Mouse (Mus musculus) megakaryocyte progenitor cell, adult 5-6 weeks (primary cell): Measurements from ENCODE around the gene Mark4. TPM values are rescaled to one million over a fixed set of nuclear protein-coding genes. Genes with fewer than 3 reads are reported as not detected.

ENCODE experiments used
- ATAC-seq: replicated peaks from 2 replicates; pipeline ENCODE4 v1.8.0; 2016; ENCODE audit warnings: mild to moderate bottlenecking, moderate TSS enrichment, inconsistent platforms; ENCODE audit not compliant: poor library complexity
- total RNA-seq, 2 experiments: library from RNA; stranded (forward) in 1 of 2; stranded (reverse) in 1 of 2; fragments of 157-497, 149-512 nt in 1 of 2; fragments of 200-1000 nt in 1 of 2; gene quantifications; 2 replicates each; pipeline versions ENCODE4 v1.2.3 to v1.2.4; 2015 to 2017

Mark4 gene
- total RNA-seq (2015) = 10.3 and 11.0 TPM in 2 replicates
- 4.8 and 6.9 TPM in 2 replicates for total RNA-seq (2017)

DNA sequence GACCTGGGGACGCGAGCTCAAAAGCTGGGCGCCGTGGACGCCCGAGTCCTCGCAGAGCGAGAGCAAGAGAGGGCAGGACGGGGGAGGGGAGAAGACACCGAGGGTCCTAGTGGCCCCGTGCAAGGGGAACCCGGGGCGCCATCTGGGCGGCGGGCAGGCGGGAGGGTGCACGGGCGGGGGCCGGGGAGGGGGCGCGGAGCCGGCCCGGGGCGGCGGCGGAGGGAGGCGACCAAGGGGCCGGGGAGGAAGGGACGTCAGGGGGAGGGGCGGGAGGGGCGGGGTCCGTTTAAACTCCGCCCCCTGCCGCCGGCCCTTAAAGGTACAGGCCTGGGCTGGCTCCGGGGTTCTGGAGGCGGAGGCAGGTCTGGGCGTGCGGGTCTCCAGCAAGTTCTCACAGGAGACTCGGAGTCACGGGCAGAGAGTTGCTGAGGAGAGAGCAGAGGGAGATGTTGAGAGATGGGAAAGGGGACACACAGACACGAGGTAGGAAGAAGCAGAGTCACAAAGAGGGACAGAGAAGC is at the start of gene Mark4:
Gene Mark4, minus strand, starts transcription at position 231 of the 521 bp plus-strand sequence.
- ATAC-seq = peak; percentile 65

DNA sequence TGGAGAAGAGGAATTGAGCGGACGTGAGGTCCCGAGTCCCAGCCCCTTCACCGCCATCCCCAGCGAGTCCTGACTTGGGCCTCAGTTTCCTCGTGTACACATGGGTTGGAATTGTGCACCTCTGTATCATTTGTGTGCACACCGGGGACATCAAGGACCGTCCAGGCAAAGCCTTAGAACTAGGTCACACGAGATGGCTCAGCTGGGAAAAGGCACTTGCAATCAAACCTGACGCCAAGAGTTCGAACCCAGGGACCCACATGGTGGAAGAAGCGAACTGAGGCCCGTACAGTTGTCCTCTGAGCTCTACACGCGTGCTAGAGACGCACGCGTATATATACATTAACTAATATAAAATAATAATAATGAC is 49.0 kb upstream of the Mark4 start:
- ATAC-seq = no peak

DNA sequence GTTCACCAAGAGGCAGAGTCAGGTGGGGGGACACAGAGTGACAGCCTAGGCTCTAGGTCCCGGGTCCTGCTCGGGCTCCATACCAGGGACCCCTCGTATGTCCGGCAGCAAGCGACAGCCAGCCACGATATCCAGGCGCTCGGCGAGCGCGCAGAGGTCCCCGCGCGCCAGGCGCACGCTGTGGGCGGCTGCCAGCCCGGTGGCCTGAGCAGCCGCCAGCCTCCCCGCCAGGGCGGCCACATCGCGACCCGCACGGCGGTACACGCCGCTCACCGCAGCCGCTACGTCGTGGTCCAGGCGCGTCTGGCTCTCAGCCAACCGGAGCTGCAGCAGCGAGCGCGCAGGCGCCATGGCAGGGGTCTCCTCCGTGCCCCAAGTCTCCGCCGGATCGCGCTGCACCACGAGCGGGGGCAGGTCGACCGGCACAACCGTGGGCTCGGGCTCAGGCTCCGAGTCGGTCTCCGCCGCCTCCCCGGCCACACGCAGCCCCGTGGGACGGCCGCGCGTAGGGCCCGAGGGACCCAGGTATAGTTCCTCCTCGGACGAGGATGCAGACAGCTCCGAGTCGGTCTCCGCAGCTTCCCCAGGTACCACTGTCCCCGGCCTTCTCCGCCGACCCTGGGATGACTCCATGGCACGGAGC is 48.5 kb upstream of the Mark4 start:
- ATAC-seq = no peak

DNA sequence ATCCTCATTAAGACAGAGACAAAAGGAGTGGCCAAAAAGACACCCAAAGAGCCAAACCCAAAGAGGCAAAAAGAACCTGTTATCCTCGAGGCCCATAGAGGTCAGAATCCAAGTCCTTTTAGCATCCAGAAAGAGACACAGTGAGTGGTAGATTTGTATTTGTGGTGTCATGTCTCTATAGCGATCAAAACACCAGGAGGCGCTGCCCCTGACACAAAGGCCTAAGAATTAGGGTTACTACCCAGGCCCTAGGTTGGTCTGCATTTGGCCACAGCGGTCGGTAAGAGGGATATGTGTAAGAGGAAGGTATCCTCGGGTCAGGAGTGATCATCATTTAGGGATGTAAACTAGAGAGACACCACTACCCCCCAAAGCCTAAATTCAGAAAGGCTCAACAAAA is 47.7 kb upstream of the Mark4 start:
- ATAC-seq = peak; percentile 32

DNA sequence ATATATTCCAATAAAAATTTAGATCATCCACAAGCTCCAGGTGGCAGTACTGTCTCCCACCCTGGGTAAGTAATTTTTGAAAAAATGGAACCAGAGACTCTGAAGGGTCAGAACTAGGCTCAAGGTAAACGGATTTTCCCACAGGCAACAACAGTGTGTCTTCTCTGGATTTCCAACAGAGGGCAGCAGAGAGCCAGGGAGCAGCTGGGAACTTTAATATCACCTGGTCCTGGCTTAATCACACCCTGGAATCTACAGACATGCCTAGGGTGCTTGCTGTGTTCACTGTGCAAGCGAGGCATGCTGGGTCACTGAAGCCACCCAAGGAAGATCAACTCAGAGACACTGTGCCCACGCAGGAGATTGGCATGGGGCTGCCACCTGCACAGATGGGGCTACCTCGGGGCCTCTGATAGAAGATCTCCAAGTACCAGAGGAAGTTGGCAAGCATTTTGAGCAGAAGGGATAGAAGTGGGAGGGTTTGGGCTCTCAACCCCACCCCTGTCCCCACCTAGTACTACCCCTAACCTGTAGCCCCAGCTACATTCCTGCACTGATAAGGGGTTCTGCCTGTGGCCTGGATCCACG is 45.0 kb upstream of the Mark4 start:
- ATAC-seq = peak; percentile 23; the same call in 1 of the 2 replicates

DNA sequence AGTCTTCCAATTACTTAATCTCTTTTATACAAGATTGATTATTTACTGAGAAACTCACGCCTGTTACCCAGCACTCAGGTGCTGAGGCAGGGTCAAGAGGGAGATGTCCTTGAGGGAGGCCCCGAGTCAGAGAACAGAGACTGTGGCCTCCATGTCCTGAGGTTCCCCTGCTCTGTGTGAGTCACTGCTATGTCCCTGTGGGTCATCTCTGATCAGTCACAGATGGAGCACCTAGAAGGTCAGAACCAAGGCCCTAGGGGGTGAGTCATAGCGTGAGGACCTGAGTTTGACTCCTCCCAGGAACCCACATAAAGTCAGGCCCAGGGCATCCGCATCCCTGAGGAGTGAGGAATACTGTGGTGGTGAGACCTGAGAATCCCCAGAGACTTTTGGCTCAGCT is 43.0 kb upstream of the Mark4 start:
- no peak for ATAC-seq

DNA sequence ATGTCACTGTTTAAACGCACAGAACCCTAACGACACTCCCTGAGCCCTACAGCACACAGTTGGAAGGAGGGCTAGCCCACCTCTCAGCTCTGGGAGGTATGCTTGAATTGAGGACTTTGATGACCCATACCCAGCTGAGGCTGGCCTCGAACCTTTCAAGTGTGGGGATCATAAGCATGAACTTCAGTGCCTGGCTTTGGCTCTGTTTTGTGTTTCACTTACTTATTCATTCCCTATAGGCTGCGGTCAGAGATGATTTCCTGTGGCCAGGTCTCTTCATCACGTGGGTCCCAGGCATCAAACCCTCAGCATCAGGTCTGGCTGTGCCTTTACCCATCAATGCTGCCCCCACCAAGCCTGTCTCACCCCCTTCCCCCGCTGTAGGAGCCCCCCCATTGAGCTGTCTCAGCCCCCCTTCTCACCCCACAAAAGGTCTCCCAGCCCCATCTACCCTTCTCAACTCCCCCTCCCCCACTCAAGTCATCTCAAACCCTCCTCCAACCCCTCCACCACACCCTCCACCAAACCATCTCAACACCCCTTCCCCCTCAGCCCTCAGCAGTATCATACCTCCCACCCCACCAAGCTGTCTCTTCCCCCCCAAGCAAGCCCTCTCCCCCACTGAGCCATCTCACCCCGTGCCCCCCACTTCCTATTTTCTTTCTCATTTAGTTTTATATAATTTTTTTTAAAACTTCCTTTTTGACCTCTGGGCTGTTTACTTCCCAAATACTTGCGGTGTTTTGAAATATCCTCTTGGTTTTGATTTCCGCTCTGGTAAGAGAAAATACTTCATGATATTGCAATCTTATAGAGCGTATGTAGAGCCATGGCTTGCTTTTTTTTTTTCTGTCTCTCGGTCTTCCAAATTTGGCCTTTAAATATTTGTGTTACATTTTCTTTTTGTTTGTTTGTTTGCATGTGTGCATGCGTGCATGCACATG is 42.1 kb upstream of the Mark4 start:
- ATAC-seq = peak; percentile 49

DNA sequence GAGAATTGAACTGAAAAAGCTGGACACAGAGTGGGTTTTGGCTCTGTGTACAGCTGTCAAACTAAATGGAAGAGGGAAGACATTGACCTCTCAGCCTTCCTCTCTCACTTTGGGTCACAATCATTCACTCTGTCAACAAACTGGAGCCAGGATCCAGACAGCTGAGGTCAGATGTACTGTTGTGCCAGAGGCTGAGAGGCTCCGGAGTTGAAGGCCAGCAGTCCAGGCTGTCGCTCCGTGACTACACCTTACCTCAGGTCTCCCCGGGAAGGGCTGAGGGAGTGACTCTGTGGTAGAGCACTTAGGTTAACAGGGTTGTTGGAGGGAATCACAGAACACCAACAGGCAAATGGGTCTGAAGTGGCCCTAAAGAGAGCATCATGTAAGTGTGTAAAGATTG is 39.7 kb upstream of the Mark4 start:
- ATAC-seq = no peak

DNA sequence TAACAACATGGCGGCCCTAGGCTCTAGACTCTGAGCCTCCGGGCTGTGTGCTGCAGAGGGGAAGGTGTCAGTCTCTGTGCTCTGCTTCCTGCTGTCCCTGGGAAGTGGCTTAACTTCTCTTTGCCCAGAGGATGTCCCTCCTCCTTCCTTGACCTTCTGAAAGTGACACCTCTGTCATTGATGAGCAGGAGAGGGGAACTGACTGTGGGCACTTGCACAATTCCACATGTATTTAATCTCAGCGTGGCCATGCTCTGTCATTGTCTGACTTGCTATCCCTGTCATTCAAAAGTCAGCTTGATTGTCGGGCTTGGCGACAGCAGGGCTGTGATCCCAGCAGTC is 37.6 kb upstream of the Mark4 start:
- peak; percentile 24 for ATAC-seq

DNA sequence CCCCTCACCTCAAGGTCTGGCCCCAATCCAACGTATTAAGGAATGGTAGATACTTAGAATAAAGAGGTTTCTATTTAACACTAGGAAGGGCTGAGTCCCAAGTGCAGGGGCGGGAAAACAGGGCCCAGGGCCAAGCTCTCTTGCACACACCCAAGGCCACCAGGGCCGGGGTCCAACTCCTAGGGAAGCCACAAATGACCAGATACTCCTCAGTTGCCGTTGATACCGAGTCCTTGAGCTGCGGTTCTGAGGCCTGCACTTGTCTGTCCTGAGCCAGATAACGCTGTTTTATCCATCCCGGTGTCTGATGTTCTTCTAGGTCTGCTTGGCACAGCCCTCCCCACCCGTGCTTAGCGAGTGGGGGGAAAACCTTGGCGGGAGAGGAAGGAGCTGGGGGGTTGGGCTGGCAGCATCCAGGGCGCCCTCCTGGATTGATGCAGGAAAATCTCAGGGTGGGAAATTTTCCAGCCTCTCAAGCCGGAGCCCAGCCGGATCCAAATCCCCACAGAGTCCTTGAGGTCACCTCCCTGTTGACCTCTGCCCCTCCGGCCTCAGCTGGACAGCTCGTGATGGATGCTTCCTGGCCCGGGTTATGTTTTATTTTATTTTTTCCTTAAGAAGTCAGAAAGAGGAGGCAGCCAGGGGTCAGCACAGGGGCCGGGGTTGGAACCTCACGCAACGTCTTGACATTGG is 37.0 kb upstream of the Mark4 start:
- ATAC-seq = peak; percentile 47

DNA sequence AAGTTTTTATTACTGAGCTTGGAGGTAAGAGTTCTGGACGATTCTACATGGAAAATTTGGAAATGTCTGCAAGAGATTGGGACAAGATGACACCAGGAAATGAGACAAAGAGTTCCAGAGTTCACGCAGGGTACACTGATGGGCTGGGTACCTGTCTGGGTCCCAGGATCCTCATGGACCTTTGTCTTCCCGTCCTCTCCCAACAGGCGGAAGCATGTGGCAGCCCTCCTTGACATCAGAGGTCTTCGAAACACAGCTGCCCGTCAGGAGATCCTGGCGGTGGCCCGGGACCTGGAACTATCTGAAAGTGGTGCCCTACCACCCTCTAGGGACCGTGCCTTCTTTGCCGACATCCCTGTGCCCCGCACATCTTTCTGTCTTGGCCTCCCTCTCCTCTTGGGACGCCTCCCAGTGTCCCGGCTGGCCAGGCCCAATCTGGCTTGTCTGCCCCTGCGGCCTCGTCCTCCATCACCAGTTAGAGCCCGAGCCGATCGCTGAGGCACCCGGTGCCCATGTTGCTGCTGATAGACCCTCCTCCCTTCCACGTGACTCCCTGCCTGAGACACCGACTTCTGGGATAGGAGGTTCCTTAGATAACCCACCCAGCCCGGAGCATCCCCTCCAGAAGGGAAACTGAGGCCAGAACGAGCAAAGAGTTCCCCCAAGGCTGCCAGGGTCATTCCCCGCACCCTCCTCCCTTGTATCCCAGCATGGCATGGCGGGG is 36.3 kb upstream of the Mark4 start:
- no peak for ATAC-seq

DNA sequence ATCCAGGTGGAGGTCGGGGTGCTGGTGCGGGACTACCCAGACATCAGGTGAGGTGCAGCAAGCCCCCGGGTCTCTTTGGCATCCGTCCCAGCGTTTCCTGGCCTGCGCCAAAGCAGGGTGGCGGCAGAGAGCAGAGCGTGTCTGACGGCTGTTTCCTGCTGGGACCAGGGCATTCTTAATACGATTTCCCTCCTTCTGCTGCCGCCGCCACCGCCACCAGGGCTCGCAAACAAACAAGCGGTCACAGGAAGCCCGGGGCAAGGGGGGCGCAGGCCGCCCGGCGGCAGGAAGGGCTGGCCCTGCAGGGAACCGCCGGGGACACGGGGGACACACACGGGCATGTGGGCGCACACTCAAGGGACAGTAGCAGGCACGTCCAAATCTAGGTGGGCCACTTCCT is 33.1 kb upstream of the Mark4 start:
- peak; percentile 62 for ATAC-seq

DNA sequence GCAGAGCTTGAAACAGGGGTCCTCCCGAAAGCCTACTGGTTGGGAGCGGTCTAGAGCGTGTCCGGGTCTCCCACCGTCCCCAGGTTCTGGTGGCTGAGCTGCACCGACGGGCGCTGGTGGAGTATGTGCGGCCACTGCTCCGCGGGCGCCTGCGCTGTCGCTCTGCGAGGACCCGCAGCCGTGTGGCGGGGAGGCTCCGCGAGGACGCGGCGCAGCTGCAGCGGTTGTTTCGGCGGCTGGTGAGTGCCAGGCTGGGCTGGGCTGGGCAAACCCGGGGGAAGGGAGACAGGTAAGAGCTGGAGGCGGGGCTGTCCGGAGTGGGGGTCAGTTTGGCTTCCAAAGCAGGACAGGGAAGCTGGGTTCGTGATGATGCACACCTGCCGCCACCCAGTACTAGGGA is 30.9 kb upstream of the Mark4 start:
- ATAC-seq = no peak

DNA sequence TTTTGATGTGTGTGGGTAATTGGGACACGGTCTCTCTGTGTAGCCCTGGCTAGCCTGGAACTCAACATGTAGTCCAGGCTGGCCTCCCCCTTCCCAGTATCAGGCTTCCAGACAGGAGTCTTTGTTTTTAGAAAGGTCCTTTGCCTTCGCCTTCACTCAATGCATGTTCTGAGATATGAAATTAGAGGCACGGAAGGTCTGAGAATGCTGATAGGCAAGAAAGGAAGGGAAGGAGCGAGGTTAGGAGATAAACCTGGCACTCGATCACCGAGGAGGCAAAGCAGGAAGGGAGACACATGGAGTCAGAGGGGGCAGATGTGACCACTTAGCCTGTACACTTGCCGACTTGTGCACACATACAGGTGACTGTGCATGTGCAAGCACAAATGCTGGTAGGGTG is 27.9 kb upstream of the Mark4 start:
- peak; percentile 44; the same call in 1 of the 2 replicates for ATAC-seq

DNA sequence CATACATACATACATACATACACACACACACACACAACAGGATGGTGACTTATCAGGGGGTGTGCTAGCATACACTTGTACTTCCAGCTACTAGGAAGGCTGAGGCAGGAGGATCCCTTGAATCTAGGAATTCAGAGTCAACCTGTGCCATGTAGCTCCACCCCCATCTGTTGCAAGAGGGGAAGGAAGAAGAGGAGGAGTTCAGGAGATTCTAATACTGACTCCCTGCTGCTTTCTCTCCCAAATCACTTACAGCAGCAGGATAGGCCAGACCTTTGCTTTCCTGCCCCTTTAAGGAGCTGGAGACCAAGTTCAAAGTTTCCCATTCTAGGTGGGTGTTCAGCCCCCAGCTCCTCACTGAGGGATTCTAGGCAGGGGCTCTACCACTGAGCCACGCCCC is 26.9 kb upstream of the Mark4 start:
- ATAC-seq = peak; percentile 44; the same call in 1 of the 2 replicates

DNA sequence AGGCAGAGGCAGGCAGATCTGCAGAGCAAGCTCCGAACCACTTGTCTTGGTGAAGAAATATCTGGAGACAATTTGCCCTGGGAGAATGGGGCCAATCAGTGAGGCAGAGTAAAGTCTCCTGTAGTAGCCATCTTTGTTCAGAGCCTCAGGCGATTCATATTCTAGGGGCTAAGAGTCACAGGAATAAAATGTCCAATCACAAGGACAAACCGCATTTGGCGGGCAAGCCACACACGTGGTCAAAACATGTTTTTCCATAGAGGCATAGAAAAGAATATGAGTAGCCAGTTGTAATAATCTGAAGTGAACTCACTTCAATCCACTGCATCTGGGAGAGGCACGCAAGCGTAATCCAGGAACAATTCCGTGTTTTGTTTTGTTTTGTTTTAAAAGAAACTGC is 24.7 kb upstream of the Mark4 start:
- no peak for ATAC-seq

DNA sequence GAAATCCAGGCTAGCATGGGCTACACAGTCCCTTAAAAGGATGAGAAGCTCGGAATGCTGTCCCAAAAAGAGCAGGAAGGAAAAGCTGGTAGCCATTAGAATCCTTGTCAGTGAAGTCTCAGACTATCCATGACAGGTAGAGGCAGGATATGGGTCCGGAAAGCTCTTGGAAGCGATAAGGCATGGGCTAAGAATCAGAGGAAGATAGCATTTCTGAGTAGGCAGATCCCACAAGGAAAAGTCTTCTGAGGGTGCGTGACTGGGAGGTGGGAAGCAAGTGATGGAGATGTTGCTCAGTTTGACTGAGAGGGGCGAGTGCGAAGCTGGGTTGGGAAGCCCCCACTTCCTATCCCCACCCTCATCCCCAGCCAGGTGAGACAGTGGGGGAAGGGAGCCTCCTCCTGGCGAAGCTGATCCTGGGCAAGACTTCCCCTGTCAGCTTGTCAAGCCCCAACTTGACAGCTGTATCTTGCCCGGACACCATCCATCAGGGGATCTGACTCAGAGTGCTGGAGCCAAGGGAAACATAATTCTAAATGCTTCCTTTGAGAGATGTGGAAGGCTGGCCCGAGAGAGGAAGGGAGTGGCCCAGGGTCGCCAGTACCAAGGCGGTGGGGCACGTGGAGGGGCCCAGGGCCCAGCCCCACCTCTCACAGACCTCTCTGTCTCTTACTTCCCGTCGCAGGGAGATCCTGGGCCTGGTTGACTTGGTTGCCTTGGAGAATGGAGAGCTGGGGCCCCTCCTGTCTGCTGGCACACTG is 19.2 kb upstream of the Mark4 start:
- no peak for ATAC-seq

DNA sequence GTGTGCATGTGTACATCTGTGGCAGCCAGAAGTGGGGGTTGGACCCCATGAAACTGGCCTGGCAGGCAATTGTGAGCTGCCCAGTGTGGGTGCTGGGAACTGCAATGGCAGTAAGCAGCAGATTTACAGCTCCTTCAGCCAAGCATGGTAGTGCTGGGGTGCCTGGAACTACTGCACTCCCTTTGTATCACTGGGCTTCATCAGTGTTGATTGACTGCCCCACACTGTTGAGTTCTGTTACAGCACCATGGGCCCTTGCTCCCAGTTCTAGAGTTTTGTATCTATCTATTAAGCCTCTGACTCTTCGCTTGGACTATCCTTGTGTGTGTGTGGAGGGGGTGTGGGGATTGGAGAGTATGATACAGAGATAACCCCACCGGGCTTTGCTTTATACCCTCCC is 18.5 kb upstream of the Mark4 start:
- ATAC-seq = peak; percentile 32; the same call in 1 of the 2 replicates

DNA sequence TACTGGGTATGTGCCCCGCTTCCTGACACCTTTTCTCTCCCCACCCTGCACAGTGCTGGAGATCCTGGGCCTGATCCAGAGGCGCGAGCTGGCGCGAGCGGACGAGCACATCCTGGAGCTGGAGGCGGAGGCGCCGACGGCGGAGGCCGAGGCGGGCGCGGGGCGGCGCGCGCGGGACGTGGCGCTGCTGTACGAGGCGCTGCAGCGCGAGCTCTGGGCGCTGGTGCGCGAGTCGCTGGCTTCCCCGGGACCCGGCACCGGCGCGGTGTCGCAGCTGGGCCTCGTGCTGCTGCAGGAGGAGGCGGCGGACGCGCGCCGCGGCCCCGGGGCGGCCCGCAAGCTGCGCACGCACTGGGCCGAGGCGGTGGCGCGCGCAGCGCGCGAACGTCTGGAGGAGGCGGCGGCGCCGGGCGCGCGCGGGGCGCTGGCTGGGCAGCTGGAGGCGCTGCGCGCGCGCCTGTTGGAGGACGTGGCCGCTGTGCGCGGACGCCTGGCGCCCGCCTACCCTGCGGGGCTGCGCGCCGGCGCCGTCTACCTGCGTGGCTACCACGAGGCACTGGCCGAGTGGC is 15.3 kb upstream of the Mark4 start:
- peak; percentile 68 for ATAC-seq
